Comparison of ENCODE assay signal across 10 mouse cellular contexts in genomic region chr13:119602688-119603331, GRCm38 (mm10). TPM values are rescaled to one million over a fixed set of nuclear protein-coding genes. Genes with fewer than 3 reads are reported as not detected.
A peak's percentile ranks its signal among the peaks of the same experiment; 100 is the strongest.
DNase-seq lines count a peak whose midpoint lies in the region; TF ChIP-seq lines count a peak whose summit lies in the region.
"Not testable (repeated sequence)": the region's sequence is repeated elsewhere in the genome, so short reads cannot be mapped to it uniquely, and the experiment has no call there.
"Had no signal": no experiment of that assay in that cellular context is flagged by ENCODE, and none has a peak within 500 bp of the region (broad histone marks: within the 10 kb centered on the region; RNA-seq: fewer than 3 reads in every experiment).

No protein-coding gene starts in this region.

- intact Hi-C loops in heart, adult 2 months (cut with DNase I): not testable (repeated sequence)

- H3K27ac ChIP-seq in heart, adult 2 months: not testable (repeated sequence)

- WGBS in heart, adult 2 months: 54% methylated on average over 13 of the region's 13 CpGs

- not testable (repeated sequence) for TF ChIP-seq POLR2A in heart, adult 2 months (IDR thresholded peaks at IDR 0.05; ENCODE audit: insufficient read depth, low read depth, low read length)

- H3K9ac ChIP-seq in heart, adult 2 months (ENCODE audit: low read depth, low read length): not testable (repeated sequence)

- H3K4me3 ChIP-seq in heart, adult 2 months: not testable (repeated sequence)

- DNase-seq in B cell, adult 2 months: peak; percentile 58 to 66
- DNase-seq in c-Kit-positive CD71-positive TER-119-positive erythroid progenitor cells, embryonic 14.5 days (ENCODE audit: low spot score): peak; percentile 34
- DNase-seq in embryo, embryonic 9.5 days (ENCODE audit: extremely low spot score): peak; percentile 74
- peak; percentile 61 to 67 for DNase-seq in heart, adult 2 months
- peak; percentile 21 to 56 for DNase-seq in layer of hippocampus, postnatal 10 days (ENCODE audit: low spot score in 2 of 2)
- peak; percentile 66 for DNase-seq in lung, postnatal 36 days
- peak; percentile 45 for DNase-seq in right cerebral cortex, postnatal 14 days
- DNase-seq in thymus, postnatal 14 days: peak; percentile 68

- not testable (repeated sequence) for TF ChIP-seq CTCF in heart, adult 2 months (IDR thresholded peaks at IDR 0.05)

- H3K27me3 ChIP-seq in heart, adult 2 months (ENCODE audit: control insufficient read depth, insufficient read depth, low read length): not testable (repeated sequence)

- not testable (repeated sequence) for H3K36me3 ChIP-seq in heart, adult 2 months (ENCODE audit: control insufficient read depth, insufficient read depth, low read length)

- H3K79me2 ChIP-seq in heart, adult 2 months (replicated peaks; ENCODE audit: control insufficient read depth, insufficient read depth, low read length): not testable (repeated sequence)

- not testable (repeated sequence) for TF ChIP-seq EP300 in heart, adult 2 months (IDR thresholded peaks at IDR 0.05; ENCODE audit: insufficient read depth, low read depth, low read length)

- not testable (repeated sequence) for H3K4me1 ChIP-seq in heart, adult 2 months (ENCODE audit: control insufficient read depth, insufficient read depth, low read length)

RNA-seq across cellular contexts. Expression of gene Ccl28, which starts 20.8 kb away (rescaled TPM):
- not detected for total RNA-seq in heart, adult 2 months (2021)
- polyA plus RNA-seq in heart, adult 2 months (2012; rRNA removed): 0.06 TPM in 1 of 2 replicates, not detected in the other
- total RNA-seq in layer of hippocampus, postnatal 10 days (2021): 1 to 10 TPM; 1.8 to 2.5 TPM
- polyA plus RNA-seq: heart, embryonic 11.5 days; liver, adult 2 months had no signal
